Mouse (Mus musculus): ENCODE data around the gene Gale.

GRCm38 (mm10) chr4:136004921-136005320 lies 41.4 kb downstream of the Gale start:
- TF ChIP-seq CTCF (conservative IDR thresholded peaks at IDR 0.05; ENCODE audit: insufficient read depth, insufficient read length, low read depth, low read length) (no peak), POLR2A (IDR thresholded peaks at IDR 0.05; ENCODE audit: low read depth, low read length) (no peak)

Data from kidney, adult 2 months (tissue).